Mouse (Mus musculus) left cerebral cortex, adult 2 months (tissue): Measurements from ENCODE around the gene Ndufs2. TPM values are rescaled to one million over a fixed set of nuclear protein-coding genes. Genes with fewer than 3 reads are reported as not detected.

Source experiments
- DNase-seq, 2 experiments: peaks; one replicate each; pipeline ENCODE4 v3.0.0; 2021 to 2022; ENCODE audit warnings: low spot score in 2 of 2, mixed read lengths in 1 of 2; ENCODE audit errors: extremely low spot score in 1 of 2
- H3K27ac ChIP-seq: fragments of 200-600 bp; 2 replicates; pipeline ENCODE4 v1.8.1; 2022
- H3K4me3 ChIP-seq: fragments of 200-600 bp; 2 replicates; pipeline ENCODE4 v1.8.1; 2022
- CTCF ChIP-seq: fragments of 200-600 bp; IDR thresholded peaks from 2 replicates; pipeline ENCODE4 v1.8.1; 2022; ENCODE audit warnings: antibody characterized with exemption, mild to moderate bottlenecking, moderate library complexity
- intact Hi-C: fragments of 180-260 bp; cut with DNase I; formaldehyde crosslinking; loops from one replicate; pipeline ENCODE4 v1.15.1; 2025
- total RNA-seq, 2 experiments: library from RNA; stranded (reverse); gene quantifications; 2 replicates each; pipeline ENCODE4 v1.2.3; 2021

The Ndufs2 gene
- total RNA-seq, 2 experiments from 2014 or later = 267 to 272 TPM

- intact Hi-C loops = loop anchor here (2.0 kb wide), 1 partner anchor 33 kb away; no protein-coding TSS in a partner anchor
- DNase-seq = no peak
- Histone ChIP-seq H3K4me3 (no peak overlapping the region), H3K27ac (no peak overlapping the region)
- no peak for TF ChIP-seq CTCF
These were observed 27.4 kb downstream of the Ndufs2 start for GRCm38 (mm10) chr1:171223796-171224195.

DNA sequence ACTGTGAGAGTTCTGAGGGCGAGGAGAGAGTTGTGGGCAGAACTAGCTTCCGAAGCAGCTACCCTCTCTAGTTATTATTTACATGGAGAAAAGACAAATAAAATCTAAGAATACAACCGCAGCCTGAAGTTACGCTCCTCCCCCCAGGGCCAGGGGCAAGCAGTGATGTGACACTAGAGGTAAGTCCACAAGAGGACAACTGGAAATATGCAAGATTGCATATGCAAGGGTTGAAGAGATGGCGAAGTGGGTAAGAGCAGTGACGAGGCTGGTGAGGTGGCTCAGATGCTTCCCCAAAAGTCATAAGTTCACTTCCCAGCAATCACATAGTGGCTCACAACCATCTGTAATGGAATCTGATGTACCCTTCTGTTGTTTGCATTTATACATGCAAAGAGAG lies 28.0 kb downstream of the Ndufs2 start:
- intact Hi-C loops = loop anchor here (2.0 kb wide), 1 partner anchor 34 kb away; no protein-coding TSS in a partner anchor
- H3K4me3 ChIP-seq = peak overlapping the region; percentile 77
- no peak for DNase-seq
- peak overlapping the region; percentile 80 for H3K27ac ChIP-seq
- no peak for TF ChIP-seq CTCF

GRCm38 (mm10) chr1:171222238-171223155 lies 28.7 kb downstream of the Ndufs2 start, which contains the start of gene Tomm40l:
TSS of gene Tomm40l (minus strand) at chr1:171222514.
- peak; percentile 85 to 92 for DNase-seq
- TF ChIP-seq CTCF = peak; percentile 75
- peak within 1 kb of the TSS; percentile 86 for H3K27ac ChIP-seq
- H3K4me3 ChIP-seq = peak within 1 kb of the TSS; percentile 77
- intact Hi-C loops = loop anchor here (1.0 to 2.0 kb wide), 2 partner anchors 25 to 34 kb away; no protein-coding TSS in a partner anchor

- Histone ChIP-seq H3K27ac (peak overlapping the region; percentile 86), H3K4me3 (peak overlapping the region; percentile 77)
- TF ChIP-seq CTCF = no peak
- intact Hi-C loops = loop anchor here (1.0 to 2.0 kb wide), 6 partner anchors 26 to 111 kb away; partner anchors contain the start of genes Mpz and Sdhc
- DNase-seq = peak; percentile 29 to 39
These were observed 29.7 kb downstream of the Ndufs2 start for GRCm38 (mm10) chr1:171221281-171222193.

- intact Hi-C loops = loop anchor here (1.0 to 2.0 kb wide), 4 partner anchors 57 to 110 kb away; partner anchors contain the start of genes Mpz and Sdhc
- Histone ChIP-seq H3K27ac (peak overlapping the region; percentile 86), H3K4me3 (peak overlapping the region; percentile 77)
- peak; percentile 87 to 91 for DNase-seq
- TF ChIP-seq CTCF = peak; percentile 93
These were observed 30.3 kb downstream of the Ndufs2 start for GRCm38 (mm10) chr1:171220871-171221270.

- DNase-seq = no peak
- no peak for TF ChIP-seq CTCF
- H3K27ac ChIP-seq = no peak overlapping the region
- H3K4me3 ChIP-seq = no peak overlapping the region
- intact Hi-C loops = loop anchor here (2.0 kb wide), 1 partner anchor 58 kb away; no protein-coding TSS in a partner anchor
These were observed 34.8 kb downstream of the Ndufs2 start for GRCm38 (mm10) chr1:171216241-171216955.

- no peak for TF ChIP-seq CTCF
- H3K4me3 ChIP-seq = no peak within 1 kb of the TSS
- intact Hi-C loops = no loop called here
- no peak within 1 kb of the TSS for H3K27ac ChIP-seq
- no peak for DNase-seq
These were observed 37.2 kb downstream of the Ndufs2 start, which contains the start of gene Nr1i3 for GRCm38 (mm10) chr1:171213801-171214496. TSS of gene Nr1i3 (plus strand) at chr1:171213970.

- no peak for TF ChIP-seq CTCF
- DNase-seq = no peak
- intact Hi-C loops = no loop called here
- no peak overlapping the region for H3K4me3 ChIP-seq
- H3K27ac ChIP-seq = no peak overlapping the region
These were observed 38.3 kb downstream of the Ndufs2 start for GRCm38 (mm10) chr1:171212854-171213253.

DNA sequence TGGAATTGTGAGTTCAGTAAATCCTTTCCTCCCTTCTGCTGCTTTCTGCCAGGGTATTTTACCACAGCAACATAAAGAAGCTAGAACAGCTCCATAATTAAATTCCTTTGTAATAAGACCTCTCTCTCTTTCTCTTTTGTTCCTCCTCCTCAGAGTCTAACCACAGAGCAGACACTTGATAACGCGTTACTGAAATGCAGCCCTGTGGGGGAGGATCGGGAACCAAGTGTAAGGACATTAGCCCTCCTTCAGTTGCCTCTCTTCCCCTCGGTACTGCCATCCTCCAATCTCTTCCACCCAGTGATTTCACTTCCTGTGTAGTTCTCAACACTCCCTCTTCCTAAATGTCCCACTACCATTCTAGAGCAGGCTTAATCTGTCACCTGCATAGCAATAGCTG lies 41.8 kb downstream of the Ndufs2 start:
- TF ChIP-seq CTCF = no peak
- H3K4me3 ChIP-seq = no peak overlapping the region
- intact Hi-C loops = no loop called here
- no peak for DNase-seq
- H3K27ac ChIP-seq = no peak overlapping the region
